Mouse (Mus musculus) embryo, embryonic 11.5 days (tissue): ENCODE results near the gene Tmem266.

Source experiments
- DNase-seq: peaks from one replicate; pipeline ENCODE4 v3.0.0-alpha.2; 2012; ENCODE audit warnings: low read depth, low spot score

The Tmem266 gene

GRCm38 (mm10) chr9:55326515-55327233 is at the start of gene Tmem266, which contains the start of gene Nrg4:
TSS of gene Tmem266 (plus strand) at chr9:55326913.
TSS of gene Nrg4 (minus strand) at chr9:55326844.
- DNase-seq, result peak; percentile 67

- DNase-seq, result no peak
These were observed 49.2 kb upstream of the Tmem266 start for GRCm38 (mm10) chr9:55277562-55277961.

GRCm38 (mm10) chr9:55279114-55279825 is 47.4 kb upstream of the Tmem266 start:
- no peak for DNase-seq

- peak; percentile 20 for DNase-seq
These were observed 43.2 kb upstream of the Tmem266 start for GRCm38 (mm10) chr9:55283516-55283915.

GRCm38 (mm10) chr9:55285197-55285596 is 41.5 kb upstream of the Tmem266 start:
- DNase-seq, result no peak

- DNase-seq, result no peak
These were observed 37.1 kb upstream of the Tmem266 start for GRCm38 (mm10) chr9:55289475-55290198.

GRCm38 (mm10) chr9:55291966-55292365 is 34.7 kb upstream of the Tmem266 start:
- DNase-seq, result no peak

- DNase-seq, result no peak
These were observed 30.5 kb upstream of the Tmem266 start for GRCm38 (mm10) chr9:55296221-55296620.

- no peak for DNase-seq
These were observed 19.6 kb upstream of the Tmem266 start for GRCm38 (mm10) chr9:55307066-55307465.

- no peak for DNase-seq
These were observed 19.2 kb upstream of the Tmem266 start for GRCm38 (mm10) chr9:55307557-55307956.

GRCm38 (mm10) chr9:55308455-55308854 is 18.3 kb upstream of the Tmem266 start:
- DNase-seq, result no peak

- peak; percentile 75 for DNase-seq
These were observed 15.2 kb upstream of the Tmem266 start for GRCm38 (mm10) chr9:55311560-55311959.

- DNase-seq, result no peak
These were observed 13.0 kb upstream of the Tmem266 start for GRCm38 (mm10) chr9:55313619-55314261.

- no peak for DNase-seq
These were observed 4.1 kb upstream of the Tmem266 start for GRCm38 (mm10) chr9:55322641-55323040.

GRCm38 (mm10) chr9:55324085-55324484 is 2.6 kb upstream of the Tmem266 start:
- DNase-seq, result no peak

GRCm38 (mm10) chr9:55324516-55324915 is 2.2 kb upstream of the Tmem266 start:
- DNase-seq, result no peak

- DNase-seq, result no peak
These were observed 1.7 kb upstream of the Tmem266 start for GRCm38 (mm10) chr9:55325061-55325460.

GRCm38 (mm10) chr9:55325564-55326514 is 874 bp upstream of the Tmem266 start:
- no peak for DNase-seq

GRCm38 (mm10) chr9:55327234-55327615 is 512 bp downstream of the Tmem266 start:
- DNase-seq, result peak; percentile 23

GRCm38 (mm10) chr9:55328151-55328918 is 1.6 kb downstream of the Tmem266 start:
- no peak for DNase-seq
